Mouse (Mus musculus): Measurements from ENCODE around the gene Htr6. TPM values are rescaled to one million over a fixed set of nuclear protein-coding genes. Genes with fewer than 3 reads are reported as not detected.

Htr6 gene
- polyA plus RNA-seq, 1 experiment from 2014 or later: not detected

GRCm38 (mm10) chr4:139100326-139100725 is 25.0 kb upstream of the Htr6 start:
- Histone ChIP-seq H3K4me3 (no peak overlapping the region), H3K27me3 (replicated peaks) (peaks cover 17% of the 10 kb centered on the region), H3K36me3 (peaks cover 49% of the 10 kb centered on the region), H3K27ac (no peak overlapping the region), H3K9ac (no peak overlapping the region), H3K9me3 (replicated peaks) (no peaks in the 10 kb centered on the region), H3K4me1 (no peaks in the 10 kb centered on the region), H3K4me2 (no peak overlapping the region)
- no peak for ATAC-seq
- WGBS (ENCODE audit: insufficient replicate concordance): 85% methylated on average over 8 of the region's 8 CpGs

DNA sequence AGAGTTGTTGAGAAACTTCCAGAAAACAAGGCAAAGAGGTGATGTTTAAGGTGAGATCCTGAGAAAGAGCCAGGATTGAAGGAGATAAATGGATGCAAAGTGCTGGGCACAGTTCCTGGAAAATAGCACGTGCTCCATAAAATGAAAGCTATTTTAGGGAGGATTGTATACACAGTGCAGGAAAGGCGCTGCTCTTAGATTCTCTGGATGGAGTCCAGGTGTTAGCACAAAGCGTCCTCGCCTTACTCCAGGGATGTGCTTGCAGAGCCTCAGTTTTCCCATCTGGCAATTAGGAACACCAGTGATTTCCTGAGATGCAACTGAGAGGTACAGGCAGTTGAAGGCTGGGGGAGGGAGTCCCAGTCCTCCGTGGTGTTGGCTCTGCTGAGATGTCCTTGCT is 20.8 kb upstream of the Htr6 start:
- 69% methylated on average over 5 of the region's 5 CpGs for WGBS (ENCODE audit: insufficient replicate concordance)
- Histone ChIP-seq H3K9me3 (replicated peaks) (peaks cover 7% of the 10 kb centered on the region; the same call in 1 of the 2 replicates), H3K4me3 (no peak overlapping the region), H3K36me3 (peaks cover 8% of the 10 kb centered on the region; the same call in 1 of the 2 replicates), H3K9ac (no peak overlapping the region), H3K27ac (no peak overlapping the region), H3K4me2 (no peak overlapping the region), H3K27me3 (replicated peaks) (peaks cover 58% of the 10 kb centered on the region), H3K4me1 (no peaks in the 10 kb centered on the region)
- ATAC-seq: no peak

DNA sequence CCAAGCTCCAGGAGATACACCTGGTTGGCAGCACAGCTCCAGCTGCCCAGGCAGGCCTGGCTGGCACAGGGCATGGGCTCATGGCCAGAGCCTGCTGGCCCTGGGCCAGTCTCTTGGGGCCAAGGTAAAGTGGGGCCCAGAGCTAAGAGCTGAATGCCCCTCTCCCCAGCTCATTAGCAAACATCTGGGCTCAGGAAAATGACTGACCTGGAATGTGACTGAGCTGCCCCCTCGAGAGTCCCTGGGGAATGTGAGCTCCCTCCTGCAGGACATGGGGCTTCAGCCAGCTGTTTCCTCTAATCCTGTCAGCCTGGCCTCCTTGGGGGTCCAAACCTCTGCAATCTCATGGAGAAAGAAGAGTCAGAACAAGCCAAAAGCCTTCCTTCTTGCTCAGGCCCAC is 20.0 kb upstream of the Htr6 start:
- no peak for ATAC-seq
- Histone ChIP-seq H3K27ac (no peak overlapping the region), H3K27me3 (replicated peaks) (peaks cover 66% of the 10 kb centered on the region), H3K9me3 (replicated peaks) (peaks cover 7% of the 10 kb centered on the region; the same call in 1 of the 2 replicates), H3K4me3 (no peak overlapping the region), H3K9ac (no peak overlapping the region), H3K4me1 (no peaks in the 10 kb centered on the region), H3K36me3 (no peaks in the 10 kb centered on the region), H3K4me2 (no peak overlapping the region)
- 45% methylated on average over 1 of the region's 1 CpGs for WGBS (ENCODE audit: insufficient replicate concordance)

DNA sequence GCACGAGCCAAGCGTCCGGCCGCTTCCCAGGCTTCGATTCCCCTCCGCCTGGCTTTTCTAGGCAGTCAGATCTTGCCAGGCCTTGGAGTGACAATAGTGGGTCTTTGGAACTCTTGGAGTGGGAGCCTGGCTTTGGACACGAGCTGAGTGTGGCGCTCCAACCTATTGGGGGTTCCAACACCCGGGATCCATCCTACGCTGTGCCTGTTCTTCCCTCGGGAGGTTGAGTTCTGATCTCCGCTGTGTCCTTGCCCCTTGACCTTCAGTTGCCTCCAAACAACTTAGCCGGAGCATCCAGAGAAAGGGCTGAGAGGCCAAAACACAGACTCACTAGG is 17.8 kb upstream of the Htr6 start:
- peaks cover 89% of the 10 kb centered on the region for H3K27me3 ChIP-seq (replicated peaks)
- WGBS (ENCODE audit: insufficient replicate concordance): 33% methylated on average over 13 of the region's 13 CpGs
- H3K36me3 ChIP-seq: no peaks in the 10 kb centered on the region
- H3K4me3 ChIP-seq: peak overlapping the region; percentile 51
- no peaks in the 10 kb centered on the region for H3K4me1 ChIP-seq
- no peak overlapping the region for H3K27ac ChIP-seq
- H3K4me2 ChIP-seq: peak overlapping the region; percentile 69
- H3K9me3 ChIP-seq (replicated peaks): peaks cover 7% of the 10 kb centered on the region; the same call in 1 of the 2 replicates
- ATAC-seq: no peak
- no peak overlapping the region for H3K9ac ChIP-seq

DNA sequence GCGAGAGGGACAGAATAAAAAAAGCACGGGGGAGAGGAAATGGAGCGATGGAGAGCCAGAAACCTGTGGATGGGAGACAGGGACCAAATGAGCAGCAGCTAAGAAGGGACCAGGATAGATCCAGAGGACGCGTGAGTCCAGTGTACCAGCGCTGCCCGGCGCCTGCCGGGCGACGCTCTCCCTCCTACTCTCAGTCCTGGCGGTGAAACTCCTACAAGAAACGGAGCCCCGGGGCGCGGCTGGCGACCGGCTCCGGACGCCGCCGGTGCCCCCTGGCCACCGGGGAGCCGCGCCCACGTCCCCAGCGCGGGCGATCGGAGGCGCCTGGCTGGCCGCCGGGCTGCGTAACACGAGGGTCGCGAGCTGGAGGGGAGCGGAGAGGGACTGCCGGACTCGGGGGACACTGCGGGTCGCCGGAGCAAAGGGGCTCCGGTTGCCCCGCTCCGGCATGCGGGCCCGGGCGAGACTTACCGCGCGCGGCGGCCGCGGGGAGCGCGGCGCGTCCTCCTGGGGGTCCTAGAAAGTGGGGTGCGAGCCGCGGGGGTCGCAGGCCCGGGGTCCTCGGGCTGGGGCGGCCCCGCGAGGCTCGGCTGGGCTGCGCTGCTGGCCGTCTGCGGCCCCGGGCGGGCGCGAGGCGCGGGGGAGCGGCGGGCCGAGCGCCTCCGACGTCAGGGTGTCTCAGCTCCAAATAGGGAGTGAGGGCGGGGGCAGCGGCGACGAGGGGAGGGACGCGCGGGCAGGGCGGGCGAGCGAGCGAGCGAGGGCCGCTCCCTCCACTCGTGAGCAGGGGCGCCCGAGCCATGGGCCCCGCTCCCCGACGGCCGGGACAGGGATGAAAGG is 17.2 kb upstream of the Htr6 start, which contains the start of gene Nbl1:
TSS of gene Nbl1 (minus strand) at position 638 of the 840 bp plus-strand sequence.
- H3K4me2 ChIP-seq: peak within 1 kb of the TSS; percentile 69
- H3K36me3 ChIP-seq: no peaks in the 10 kb centered on the region
- no peaks in the 10 kb centered on the region for H3K4me1 ChIP-seq
- H3K27ac ChIP-seq: no peak within 1 kb of the TSS
- no peak for ATAC-seq
- peak within 1 kb of the TSS; percentile 41; the same call in 1 of the 2 replicates for H3K9ac ChIP-seq
- peaks cover 7% of the 10 kb centered on the region; the same call in 1 of the 2 replicates for H3K9me3 ChIP-seq (replicated peaks)
- peak within 1 kb of the TSS; percentile 51 for H3K4me3 ChIP-seq
- peaks cover 95% of the 10 kb centered on the region for H3K27me3 ChIP-seq (replicated peaks)
- WGBS (ENCODE audit: insufficient replicate concordance): 2% methylated on average over 82 of the region's 105 CpGs

- WGBS (ENCODE audit: insufficient replicate concordance): 10% methylated on average over 28 of the region's 28 CpGs
- H3K36me3 ChIP-seq: no peaks in the 10 kb centered on the region
- ATAC-seq: no peak
- H3K9ac ChIP-seq: no peak overlapping the region
- peak overlapping the region; percentile 51 for H3K4me3 ChIP-seq
- peak overlapping the region; percentile 69 for H3K4me2 ChIP-seq
- H3K27me3 ChIP-seq (replicated peaks): peaks cover 98% of the 10 kb centered on the region
- no peak overlapping the region for H3K27ac ChIP-seq
- H3K9me3 ChIP-seq (replicated peaks): peaks cover 7% of the 10 kb centered on the region; the same call in 1 of the 2 replicates
- H3K4me1 ChIP-seq: no peaks in the 10 kb centered on the region
These were observed 16.3 kb upstream of the Htr6 start for GRCm38 (mm10) chr4:139091478-139092355.

DNA sequence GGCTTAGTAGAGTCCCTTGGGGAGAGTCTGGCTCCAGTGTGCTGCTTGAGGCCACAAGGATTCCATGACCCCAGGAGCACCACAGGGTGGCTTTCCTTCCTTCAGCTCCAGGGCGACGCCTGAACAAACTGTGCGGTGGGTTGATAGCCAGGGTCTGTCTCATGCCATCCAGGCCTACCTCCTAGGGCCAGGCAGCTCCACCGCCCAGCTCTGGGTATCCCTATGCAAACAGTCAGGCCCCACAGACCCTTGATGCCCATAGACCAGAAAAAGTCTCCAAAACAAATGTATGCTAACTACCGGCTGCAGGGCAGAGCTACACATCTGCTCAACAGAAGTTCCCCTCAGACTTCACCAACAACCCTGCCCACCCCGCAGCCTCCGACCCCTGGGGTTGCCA is 15.7 kb upstream of the Htr6 start:
- Histone ChIP-seq H3K4me1 (no peaks in the 10 kb centered on the region), H3K36me3 (no peaks in the 10 kb centered on the region), H3K9me3 (replicated peaks) (peaks cover 7% of the 10 kb centered on the region; the same call in 1 of the 2 replicates), H3K9ac (no peak overlapping the region), H3K27me3 (replicated peaks) (peaks cover 98% of the 10 kb centered on the region), H3K27ac (no peak overlapping the region), H3K4me3 (no peak overlapping the region), H3K4me2 (no peak overlapping the region)
- WGBS (ENCODE audit: insufficient replicate concordance): 43% methylated on average over 7 of the region's 7 CpGs
- ATAC-seq: no peak

- Histone ChIP-seq H3K4me1 (no peaks in the 10 kb centered on the region), H3K9ac (no peak overlapping the region), H3K9me3 (replicated peaks) (peaks cover 7% of the 10 kb centered on the region; the same call in 1 of the 2 replicates), H3K4me2 (no peak overlapping the region), H3K36me3 (no peaks in the 10 kb centered on the region), H3K27ac (no peak overlapping the region), H3K4me3 (no peak overlapping the region), H3K27me3 (replicated peaks) (peaks cover 97% of the 10 kb centered on the region)
- 44% methylated on average over 15 of the region's 15 CpGs for WGBS (ENCODE audit: insufficient replicate concordance)
- no peak for ATAC-seq
These were observed 15.1 kb upstream of the Htr6 start for GRCm38 (mm10) chr4:139090303-139090940.

GRCm38 (mm10) chr4:139088982-139089671 is 13.8 kb upstream of the Htr6 start:
- H3K4me2 ChIP-seq: no peak overlapping the region
- WGBS (ENCODE audit: insufficient replicate concordance): 42% methylated on average over 9 of the region's 9 CpGs

GRCm38 (mm10) chr4:139086984-139087383 is 11.6 kb upstream of the Htr6 start:
- peaks cover 96% of the 10 kb centered on the region for H3K27me3 ChIP-seq (replicated peaks)
- H3K9me3 ChIP-seq (replicated peaks): no peaks in the 10 kb centered on the region
- no peaks in the 10 kb centered on the region for H3K36me3 ChIP-seq
- H3K27ac ChIP-seq: no peak overlapping the region
- WGBS (ENCODE audit: insufficient replicate concordance): 41% methylated on average over 4 of the region's 4 CpGs
- no peak overlapping the region for H3K4me3 ChIP-seq
- H3K9ac ChIP-seq: no peak overlapping the region
- no peak overlapping the region for H3K4me2 ChIP-seq
- H3K4me1 ChIP-seq: no peaks in the 10 kb centered on the region
- no peak for ATAC-seq

More at GRCm38 (mm10) chr4:139088982-139089671, 13.8 kb upstream of the Htr6 start:
- no peak overlapping the region for H3K9ac ChIP-seq
- no peaks in the 10 kb centered on the region for H3K9me3 ChIP-seq (replicated peaks)
- peaks cover 97% of the 10 kb centered on the region for H3K27me3 ChIP-seq (replicated peaks)
- H3K36me3 ChIP-seq: no peaks in the 10 kb centered on the region
- no peak for ATAC-seq
- no peak overlapping the region for H3K27ac ChIP-seq
- no peaks in the 10 kb centered on the region for H3K4me1 ChIP-seq
- H3K4me3 ChIP-seq: no peak overlapping the region

DNA sequence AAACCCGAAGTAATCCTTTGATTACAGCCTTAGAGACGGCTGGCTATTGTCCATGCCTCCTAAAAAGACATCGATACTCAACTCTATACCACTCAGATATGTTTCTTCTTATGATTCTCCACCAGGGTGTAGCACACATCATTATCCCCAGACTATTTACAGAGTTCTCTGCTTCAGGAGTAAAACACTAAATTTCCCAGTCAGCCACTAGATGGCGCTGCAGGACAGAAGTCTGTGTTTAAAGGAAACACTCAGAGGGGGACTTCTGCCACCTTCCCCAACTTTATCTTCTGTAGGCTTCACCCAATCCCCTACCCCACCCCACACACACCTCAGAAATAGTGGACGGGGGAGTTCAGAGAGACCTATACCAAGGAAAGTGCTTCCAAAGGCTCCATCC is 10.7 kb upstream of the Htr6 start:
- no peaks in the 10 kb centered on the region for H3K4me1 ChIP-seq
- no peaks in the 10 kb centered on the region for H3K9me3 ChIP-seq (replicated peaks)
- 10% methylated on average over 5 of the region's 5 CpGs for WGBS (ENCODE audit: insufficient replicate concordance)
- peaks cover 94% of the 10 kb centered on the region for H3K27me3 ChIP-seq (replicated peaks)
- no peak overlapping the region for H3K9ac ChIP-seq
- no peak overlapping the region for H3K4me3 ChIP-seq
- ATAC-seq: no peak
- H3K36me3 ChIP-seq: no peaks in the 10 kb centered on the region
- H3K4me2 ChIP-seq: no peak overlapping the region
- H3K27ac ChIP-seq: no peak overlapping the region
